Mouse (Mus musculus): Measurements from ENCODE around the gene Ttc9. TPM values are rescaled to one million over a fixed set of nuclear protein-coding genes. Genes with fewer than 3 reads are reported as not detected.

Ttc9 gene
- total RNA-seq, 2 experiments from 2014 or later, result 3.2 to 3.5 TPM

DNA sequence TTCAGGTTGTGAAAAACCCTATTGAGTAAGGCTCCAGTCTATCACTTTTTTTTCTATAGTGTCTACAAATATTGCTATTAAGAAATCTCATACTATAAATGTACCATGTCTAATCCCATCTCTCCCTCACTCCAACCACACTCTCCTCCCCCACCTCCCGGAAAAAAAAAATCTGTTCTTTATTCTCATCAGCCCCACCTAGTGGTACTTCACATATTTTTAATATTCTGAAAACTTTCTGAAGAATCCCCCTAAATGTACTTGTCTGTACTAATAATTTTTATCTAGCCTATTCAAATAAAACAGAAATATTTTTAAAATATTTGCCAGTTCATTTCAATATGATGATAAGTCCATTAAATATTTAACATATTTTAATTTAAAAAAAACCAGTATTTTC, 71.9 kb downstream of the Ttc9 start:
- no peak for DNase-seq
- intact Hi-C loops (cut with DNase I), result loop anchor here (1.0 kb wide), 1 partner anchor 84 kb away; no protein-coding TSS in a partner anchor

DNA sequence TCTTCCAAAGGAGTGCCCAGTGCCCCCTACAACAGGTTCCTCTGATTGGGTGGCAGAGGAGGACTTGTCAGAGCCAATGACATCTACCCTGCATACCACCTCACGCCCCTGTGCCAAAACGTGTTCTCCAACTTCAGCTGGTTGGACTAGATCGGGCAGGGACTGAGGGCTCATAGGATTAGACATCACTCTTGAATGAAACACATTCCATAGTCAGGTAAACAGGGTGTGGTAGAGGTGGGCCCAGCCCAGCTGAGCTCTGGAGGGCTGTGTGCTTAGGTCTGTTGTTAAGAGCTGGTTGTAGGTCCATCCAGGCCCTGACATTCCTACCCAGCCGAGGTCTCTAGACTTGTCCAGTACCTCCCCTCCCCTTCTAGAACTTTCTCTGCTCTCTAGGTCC, 81.6 kb downstream of the Ttc9 start:
- DNase-seq, result no peak
- intact Hi-C loops (cut with DNase I), result no loop called here

Other genes with a start within 250 kb of the Ttc9 start
- 1 to 10 TPM in 1 of 2 experiments, under 1 TPM in 1; 0.98 to 1.2 TPM for gene Adam4, start 209.3 kb upstream of the Ttc9 start, total RNA-seq (2021)
- gene Cox16, start 146.1 kb upstream of the Ttc9 start, total RNA-seq (2021), result 10 to 100 TPM; 52.2 to 53.7 TPM
- gene Gm20498, start 98.3 kb upstream of the Ttc9 start, total RNA-seq (2021), result 10 to 100 TPM; 38.7 to 40.2 TPM
- gene Synj2bp, start 98.3 kb upstream of the Ttc9 start, total RNA-seq (2021), result 10 to 100 TPM; 38.1 to 41.3 TPM
- not detected for gene Adam21, start 62.8 kb upstream of the Ttc9 start, total RNA-seq (2021)
- 10 to 100 TPM; 13.6 to 15.9 TPM for gene Med6, start 36.2 kb upstream of the Ttc9 start, total RNA-seq (2021)
- under 1 TPM; 0.22 to 0.29 TPM for gene Map3k9, start 149.9 kb downstream of the Ttc9 start, total RNA-seq (2021)
- gene Pcnx, start 228.8 kb downstream of the Ttc9 start, total RNA-seq (2021), result 10 to 100 TPM; 68.0 to 70.0 TPM